Mouse (Mus musculus) small intestine, adult 2 months (tissue): ENCODE data around the gene Spata4.

Source experiments
- CTCF ChIP-seq: fragments of 200-500 bp; IDR thresholded peaks from 2 replicates; pipeline ENCODE4 v1.5.1; 2012; ENCODE audit warnings: low read depth, mild to moderate bottlenecking, control low read depth, inconsistent platforms, low read length, moderate library complexity, mixed read lengths; ENCODE audit not compliant: insufficient replicate concordance, insufficient read length; ENCODE audit errors: extremely low read depth
- POLR2A ChIP-seq: fragments of 200-500 bp; IDR thresholded peaks from 2 replicates; pipeline ENCODE4 v1.6.1; 2012; ENCODE audit warnings: low read depth, mild to moderate bottlenecking, control low read depth, inconsistent platforms, low read length, moderate library complexity

GRCm38 (mm10) chr8:54603440-54603839 is 2.9 kb downstream of the Spata4 start:
- TF ChIP-seq CTCF: no peak
- no peak for TF ChIP-seq POLR2A
